Mouse (Mus musculus) hindbrain, embryonic 12.5 days (tissue): Measurements from ENCODE around the gene Nfkb1. TPM values are rescaled to one million over a fixed set of nuclear protein-coding genes. Genes with fewer than 3 reads are reported as not detected.

Experiments
- ATAC-seq: fragments of 200-750 bp; cut with Nextera tagmentation; 2 replicates; pipeline ENCODE4 v1.8.0; 2017; ENCODE audit warnings: moderate TSS enrichment; ENCODE audit not compliant: low FRiP score
- H3K27ac ChIP-seq: fragments of 300-500 bp; sonication (generic); 2 replicates; pipeline ENCODE4 v1.5.1; 2016; ENCODE audit warnings: mild to moderate bottlenecking
- H3K27me3 ChIP-seq: fragments of 300-500 bp; sonication (generic); 2 replicates; pipeline ENCODE4 v1.6.1; 2016; ENCODE audit warnings: mild to moderate bottlenecking
- H3K36me3 ChIP-seq: fragments of 300-500 bp; sonication (generic); 2 replicates; pipeline ENCODE4 v1.6.1; 2016; ENCODE audit warnings: mild to moderate bottlenecking
- H3K4me1 ChIP-seq: fragments of 300-500 bp; sonication (generic); 2 replicates; pipeline ENCODE4 v1.6.1; 2016
- H3K4me2 ChIP-seq: fragments of 300-500 bp; sonication (generic); replicated peaks from 2 replicates; pipeline ENCODE4 v1.6.1; 2016; ENCODE audit warnings: mild to moderate bottlenecking
- H3K4me3 ChIP-seq: fragments of 300-500 bp; sonication (generic); 2 replicates; pipeline ENCODE4 v1.5.1; 2016; ENCODE audit warnings: mild to moderate bottlenecking
- H3K9ac ChIP-seq: fragments of 300-500 bp; sonication (generic); 2 replicates; pipeline ENCODE4 v1.6.1; 2016; ENCODE audit warnings: mild to moderate bottlenecking, moderate library complexity
- H3K9me3 ChIP-seq: fragments of 300-500 bp; sonication (generic); replicated peaks from 2 replicates; pipeline ENCODE4 v1.6.1; 2016; ENCODE audit warnings: mild to moderate bottlenecking
- WGBS: fragments of 180-500 bp; shearing (Covaris S2); methylation state at CpG from one replicate; pipeline ENCODE4 v1.1.7; 2016; 5-methylcytosine and 5-hydroxymethylcytosine counted together
- polyA plus RNA-seq: library from polyadenylated mRNA; unstranded; fragments of >200 nt; fragmentation: Nextera tagmentation; extraction: Ambion mirVana; gene quantifications from 2 replicates; pipeline ENCODE4 v1.2.1, GENCODE M21; 2016

Gene Nfkb1
- polyA plus RNA-seq, 1 experiment from 2014 or later: 11.1 TPM

DNA sequence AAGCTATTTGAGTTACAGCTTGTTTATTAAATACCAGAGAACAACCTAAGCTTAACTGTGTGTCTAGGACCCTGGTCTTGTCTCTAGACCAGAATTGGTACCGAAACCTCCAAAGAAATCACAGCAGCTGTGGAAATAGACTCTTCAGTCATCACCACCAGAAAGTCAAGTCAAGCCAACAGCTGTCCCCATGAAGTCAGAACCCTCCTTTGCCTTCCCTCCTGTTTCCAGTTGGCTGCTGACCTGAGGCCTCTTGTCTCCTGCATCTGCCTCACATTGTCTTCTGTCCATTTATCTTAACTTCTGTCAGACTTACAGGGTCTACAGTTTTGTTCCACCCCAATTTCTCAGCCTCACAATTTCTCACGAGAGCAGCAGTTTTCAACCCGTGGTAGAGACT, 57.1 kb downstream of the Nfkb1 start:
- 86% methylated on average over 3 of the region's 3 CpGs for WGBS
- Histone ChIP-seq H3K4me2 (no peak overlapping the region), H3K27ac (no peak overlapping the region), H3K4me1 (no peaks in the 10 kb centered on the region; the same call in 1 of the 2 replicates), H3K36me3 (no peaks in the 10 kb centered on the region), H3K9me3 (no peaks in the 10 kb centered on the region), H3K4me3 (no peak overlapping the region), H3K9ac (no peak overlapping the region), H3K27me3 (no peaks in the 10 kb centered on the region)
- ATAC-seq: no peak

GRCm38 (mm10) chr3:135631856-135632255, 59.5 kb downstream of the Nfkb1 start:
- no peak overlapping the region for H3K9ac ChIP-seq
- H3K4me1 ChIP-seq: no peaks in the 10 kb centered on the region; the same call in 1 of the 2 replicates
- 35% methylated on average over 4 of the region's 4 CpGs for WGBS
- H3K4me2 ChIP-seq: no peak overlapping the region
- H3K27ac ChIP-seq: no peak overlapping the region
- H3K9me3 ChIP-seq: no peaks in the 10 kb centered on the region
- no peak for ATAC-seq
- H3K36me3 ChIP-seq: no peaks in the 10 kb centered on the region
- no peaks in the 10 kb centered on the region for H3K27me3 ChIP-seq
- H3K4me3 ChIP-seq: no peak overlapping the region

DNA sequence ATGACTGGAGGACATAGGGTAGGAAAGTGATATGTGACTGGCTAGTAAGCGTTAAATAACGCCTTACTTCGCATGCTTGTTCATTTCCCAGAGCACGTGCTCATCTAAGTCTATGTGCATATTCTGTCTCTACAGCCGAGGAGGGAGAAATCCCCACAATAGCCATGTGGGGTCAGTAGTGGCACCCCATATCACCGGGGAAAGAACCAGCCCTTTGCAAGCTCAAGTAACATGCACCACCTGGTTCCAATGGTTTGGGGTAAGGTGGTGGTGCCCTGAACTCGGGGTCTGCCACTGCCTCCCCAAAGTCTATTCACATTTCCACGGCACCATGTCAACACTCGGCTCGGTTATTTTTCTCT, 60.3 kb downstream of the Nfkb1 start:
- ATAC-seq: no peak
- no peaks in the 10 kb centered on the region; the same call in 1 of the 2 replicates for H3K4me1 ChIP-seq
- H3K27ac ChIP-seq: no peak overlapping the region
- H3K4me3 ChIP-seq: no peak overlapping the region
- H3K9ac ChIP-seq: no peak overlapping the region
- no peaks in the 10 kb centered on the region for H3K36me3 ChIP-seq
- WGBS: 72% methylated on average over 10 of the region's 10 CpGs
- H3K27me3 ChIP-seq: no peaks in the 10 kb centered on the region
- no peak overlapping the region for H3K4me2 ChIP-seq
- H3K9me3 ChIP-seq: no peaks in the 10 kb centered on the region

GRCm38 (mm10) chr3:135630430-135631095, 60.8 kb downstream of the Nfkb1 start:
- Histone ChIP-seq H3K4me1 (no peaks in the 10 kb centered on the region; the same call in 1 of the 2 replicates), H3K9ac (no peak overlapping the region), H3K4me2 (no peak overlapping the region), H3K9me3 (no peaks in the 10 kb centered on the region), H3K27ac (no peak overlapping the region), H3K27me3 (no peaks in the 10 kb centered on the region), H3K4me3 (no peak overlapping the region), H3K36me3 (no peaks in the 10 kb centered on the region)
- 71% methylated on average over 21 of the region's 21 CpGs for WGBS
- no peak for ATAC-seq

GRCm38 (mm10) chr3:135629830-135630355, 61.5 kb downstream of the Nfkb1 start:
- 0 out of 2 replicates have a peak, but pooled peaks cover under 1% of the 10 kb centered on the region for H3K36me3 ChIP-seq
- H3K27ac ChIP-seq: no peak overlapping the region
- 96% methylated on average over 4 of the region's 4 CpGs for WGBS
- H3K27me3 ChIP-seq: no peaks in the 10 kb centered on the region
- H3K4me2 ChIP-seq: no peak overlapping the region
- no peaks in the 10 kb centered on the region for H3K9me3 ChIP-seq
- no peak overlapping the region for H3K9ac ChIP-seq
- no peak overlapping the region for H3K4me3 ChIP-seq
- no peak for ATAC-seq
- no peaks in the 10 kb centered on the region; the same call in 1 of the 2 replicates for H3K4me1 ChIP-seq

DNA sequence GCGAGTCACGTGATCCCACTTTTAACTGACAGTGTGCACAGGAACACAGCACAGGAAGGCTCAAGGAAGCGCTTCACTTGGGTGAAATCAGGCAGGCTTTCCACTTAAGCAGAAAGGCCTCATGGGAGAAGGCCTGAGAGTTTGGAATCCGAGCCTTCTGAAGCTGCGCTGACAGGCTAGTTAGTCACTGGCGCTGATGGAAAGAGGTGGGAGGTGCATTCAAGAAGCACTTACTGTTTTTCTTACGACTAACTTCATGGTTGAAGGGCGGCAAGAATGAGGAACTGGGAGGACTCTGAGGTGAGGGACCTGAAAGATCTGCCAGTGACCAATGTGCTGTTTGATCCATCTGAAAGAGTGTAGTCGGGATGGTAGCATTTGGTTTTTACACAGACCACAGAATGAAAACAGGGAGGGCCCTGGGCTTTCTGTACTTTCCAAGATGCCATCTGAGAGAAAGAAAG, 62.6 kb downstream of the Nfkb1 start:
- WGBS: 78% methylated on average over 9 of the region's 9 CpGs
- H3K4me2 ChIP-seq: no peak overlapping the region
- no peak for ATAC-seq

DNA sequence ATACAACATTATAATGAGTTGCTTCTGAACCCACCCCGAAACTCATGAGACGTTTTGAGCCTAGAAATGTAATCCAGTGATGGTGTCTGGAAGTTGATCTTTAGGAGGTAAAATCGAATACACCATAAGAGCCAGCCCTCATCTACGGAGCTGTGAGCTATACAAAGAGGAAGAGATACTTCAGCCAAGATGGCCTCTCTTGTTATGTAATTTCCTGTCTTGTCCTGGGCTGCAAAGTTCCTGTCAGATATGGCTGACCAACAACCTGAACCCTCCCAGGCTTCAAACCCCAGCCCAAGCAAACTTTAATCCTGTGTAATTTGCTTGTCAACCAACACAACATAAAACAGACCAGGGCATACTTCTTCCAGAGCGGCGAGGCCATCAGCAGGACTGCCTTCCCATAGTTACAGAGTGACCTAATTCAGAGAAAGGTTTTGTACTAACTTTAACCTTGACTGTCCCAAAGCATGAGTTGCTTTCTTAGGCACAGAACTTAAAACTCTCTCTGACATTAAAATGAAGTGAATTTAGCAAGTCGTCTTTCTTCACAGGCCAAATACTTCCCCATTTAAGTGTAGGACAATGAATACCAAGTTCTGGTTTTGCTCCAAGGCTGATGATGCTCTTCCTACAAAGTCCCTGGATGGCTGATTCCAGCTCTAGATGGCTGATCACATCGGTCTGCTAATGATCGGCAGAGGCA, 63.2 kb downstream of the Nfkb1 start:
- Histone ChIP-seq H3K27ac (no peak overlapping the region), H3K9me3 (no peaks in the 10 kb centered on the region), H3K27me3 (no peaks in the 10 kb centered on the region), H3K4me3 (no peak overlapping the region), H3K4me2 (no peak overlapping the region), H3K36me3 (peaks cover 6% of the 10 kb centered on the region; the same call in 1 of the 2 replicates), H3K4me1 (no peaks in the 10 kb centered on the region; the same call in 1 of the 2 replicates), H3K9ac (no peak overlapping the region)
- no peak for ATAC-seq
- WGBS: 85% methylated on average over 9 of the region's 9 CpGs

More for the DNA sequence above, 62.6 kb downstream of the Nfkb1 start:
- Histone ChIP-seq H3K9ac (no peak overlapping the region), H3K27me3 (no peaks in the 10 kb centered on the region), H3K36me3 (peaks cover 6% of the 10 kb centered on the region; the same call in 1 of the 2 replicates), H3K27ac (no peak overlapping the region), H3K4me3 (no peak overlapping the region), H3K4me1 (no peaks in the 10 kb centered on the region; the same call in 1 of the 2 replicates), H3K9me3 (no peaks in the 10 kb centered on the region)

- Histone ChIP-seq H3K4me2 (no peak overlapping the region), H3K9ac (no peak overlapping the region), H3K36me3 (peaks cover 6% of the 10 kb centered on the region; the same call in 1 of the 2 replicates), H3K27me3 (no peaks in the 10 kb centered on the region), H3K4me3 (no peak overlapping the region), H3K4me1 (no peaks in the 10 kb centered on the region), H3K27ac (no peak overlapping the region), H3K9me3 (no peaks in the 10 kb centered on the region)
- WGBS: 91% methylated on average over 2 of the region's 2 CpGs
- ATAC-seq: no peak
Measured at GRCm38 (mm10) chr3:135625290-135625689, 66.1 kb downstream of the Nfkb1 start.

- ATAC-seq: no peak
- Histone ChIP-seq H3K4me2 (no peak overlapping the region), H3K4me1 (no peaks in the 10 kb centered on the region), H3K9ac (no peak overlapping the region), H3K36me3 (peaks cover 49% of the 10 kb centered on the region), H3K4me3 (no peak overlapping the region), H3K9me3 (no peaks in the 10 kb centered on the region), H3K27ac (no peak overlapping the region), H3K27me3 (no peaks in the 10 kb centered on the region)
- 85% methylated on average over 7 of the region's 7 CpGs for WGBS
Measured at GRCm38 (mm10) chr3:135616730-135617129, 74.6 kb downstream of the Nfkb1 start.

DNA sequence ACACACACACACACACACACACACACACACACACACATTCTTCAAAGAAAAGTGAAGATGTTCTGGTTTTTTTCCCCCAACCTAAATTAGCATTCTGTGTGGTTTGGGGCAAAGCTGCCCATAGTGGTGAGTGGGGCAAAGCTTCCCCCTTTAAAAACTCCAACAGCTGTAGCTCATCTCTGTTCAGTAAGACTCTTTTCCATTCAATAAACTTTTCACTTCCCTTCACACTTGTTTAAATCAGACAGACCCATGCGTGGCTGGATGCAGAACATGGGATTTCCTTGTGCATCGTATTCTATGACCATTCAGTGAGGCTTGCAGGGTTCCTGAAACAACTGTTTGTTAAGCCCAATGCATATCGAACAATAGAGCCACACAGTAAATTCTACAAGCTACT, 77.0 kb downstream of the Nfkb1 start:
- ATAC-seq: no peak
- no peak overlapping the region for H3K4me3 ChIP-seq
- H3K27ac ChIP-seq: no peak overlapping the region
- H3K9me3 ChIP-seq: no peaks in the 10 kb centered on the region
- no peak overlapping the region for H3K4me2 ChIP-seq
- no peaks in the 10 kb centered on the region for H3K27me3 ChIP-seq
- no peaks in the 10 kb centered on the region; the same call in 1 of the 2 replicates for H3K4me1 ChIP-seq
- WGBS: 86% methylated on average over 3 of the region's 3 CpGs
- no peak overlapping the region for H3K9ac ChIP-seq
- peaks cover 47% of the 10 kb centered on the region for H3K36me3 ChIP-seq

GRCm38 (mm10) chr3:135610221-135610620, 81.1 kb downstream of the Nfkb1 start:
- no peak for ATAC-seq
- Histone ChIP-seq H3K36me3 (peaks cover 37% of the 10 kb centered on the region), H3K4me1 (no peaks in the 10 kb centered on the region; the same call in 1 of the 2 replicates), H3K9me3 (no peaks in the 10 kb centered on the region), H3K4me3 (no peak overlapping the region), H3K27me3 (no peaks in the 10 kb centered on the region), H3K27ac (no peak overlapping the region), H3K9ac (no peak overlapping the region), H3K4me2 (no peak overlapping the region)
- WGBS: 47% methylated on average over 3 of the region's 3 CpGs

DNA sequence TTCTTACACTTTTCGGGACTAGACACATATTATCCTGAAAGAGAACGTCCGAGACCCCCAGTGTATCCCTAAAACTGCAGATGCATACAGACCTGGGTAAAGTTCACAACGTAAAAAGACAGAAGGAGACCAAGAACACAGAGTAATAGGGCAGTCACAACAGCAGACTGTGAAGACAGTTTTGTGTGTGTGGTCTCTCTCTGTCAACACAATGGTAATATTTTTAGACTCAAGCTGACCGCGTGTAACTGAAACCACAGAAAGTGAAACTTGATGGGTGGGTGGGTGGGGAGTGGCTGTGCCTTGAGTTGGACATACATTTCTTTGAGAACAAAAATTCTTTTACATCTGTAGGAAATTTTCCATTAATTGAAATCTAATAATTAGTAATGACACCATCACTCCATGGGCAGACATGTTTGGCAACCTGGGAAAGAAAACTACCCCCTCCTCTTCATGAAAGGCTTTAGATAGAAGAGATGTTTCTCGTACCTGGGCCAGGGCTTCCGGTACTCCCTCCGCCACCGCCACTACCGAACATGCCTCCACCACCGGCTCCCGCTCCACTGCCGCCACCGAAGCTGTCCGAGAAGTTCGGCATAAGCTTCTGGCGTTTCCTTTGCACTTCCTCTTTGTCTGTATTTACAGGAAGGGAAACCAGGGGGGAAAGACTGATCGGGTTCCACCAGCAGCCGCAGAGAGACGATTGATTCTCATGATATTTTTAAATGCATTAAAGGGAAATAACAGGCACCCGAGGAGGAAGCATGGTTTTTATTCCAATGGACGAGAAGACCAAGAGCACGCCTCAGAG, 83.5 kb downstream of the Nfkb1 start:
- no peaks in the 10 kb centered on the region; the same call in 1 of the 2 replicates for H3K4me1 ChIP-seq
- H3K27me3 ChIP-seq: no peaks in the 10 kb centered on the region
- H3K4me2 ChIP-seq: no peak overlapping the region
- H3K27ac ChIP-seq: no peak overlapping the region
- ATAC-seq: no peak
- H3K4me3 ChIP-seq: no peak overlapping the region
- no peak overlapping the region for H3K9ac ChIP-seq
- H3K36me3 ChIP-seq: peaks cover 35% of the 10 kb centered on the region
- H3K9me3 ChIP-seq: no peaks in the 10 kb centered on the region
- 86% methylated on average over 24 of the region's 24 CpGs for WGBS
